Mouse (Mus musculus): ENCODE measurements around the gene Ice1. TPM values are rescaled to one million over a fixed set of nuclear protein-coding genes. Genes with fewer than 3 reads are reported as not detected.

The Ice1 gene
- polyA plus RNA-seq, 1 experiment from 2014 or later: 31.3 TPM

DNA sequence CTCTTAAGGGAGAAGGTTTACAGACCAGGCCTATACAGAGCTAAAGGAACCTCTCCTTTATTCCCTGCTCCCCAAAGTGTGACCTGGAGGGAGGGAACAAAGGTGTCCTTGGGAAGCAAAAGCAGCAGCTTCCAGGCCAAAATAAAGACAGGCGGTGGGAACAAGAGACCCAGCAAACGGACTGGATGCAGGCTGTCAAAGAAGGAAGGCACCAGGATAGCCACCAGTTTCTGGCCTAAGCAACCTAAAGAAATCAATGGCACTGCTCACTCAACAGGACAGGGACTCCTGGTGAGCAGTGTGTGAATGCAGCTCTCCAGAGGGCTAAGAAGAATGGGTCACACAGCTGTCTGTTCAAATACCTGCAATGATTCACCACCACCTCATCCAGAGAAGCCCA, 1.8 kb downstream of the Ice1 start:
- no peaks in the 10 kb centered on the region for H3K27me3 ChIP-seq
- no peak for ATAC-seq (replicated peaks)
- H3K9me3 ChIP-seq: no peaks in the 10 kb centered on the region
- no peaks in the 10 kb centered on the region for H3K36me3 ChIP-seq
- no peak overlapping the region for H3K27ac ChIP-seq (replicated peaks)
- H3K9ac ChIP-seq (replicated peaks): no peak overlapping the region
- H3K4me2 ChIP-seq (replicated peaks): no peak overlapping the region
- 62% methylated on average over 2 of the region's 2 CpGs for WGBS
- H3K4me1 ChIP-seq: peaks cover 27% of the 10 kb centered on the region
- H3K4me3 ChIP-seq: 0 out of 2 replicates have a peak overlapping the region, but pooled peaks have one; percentile 74

DNA sequence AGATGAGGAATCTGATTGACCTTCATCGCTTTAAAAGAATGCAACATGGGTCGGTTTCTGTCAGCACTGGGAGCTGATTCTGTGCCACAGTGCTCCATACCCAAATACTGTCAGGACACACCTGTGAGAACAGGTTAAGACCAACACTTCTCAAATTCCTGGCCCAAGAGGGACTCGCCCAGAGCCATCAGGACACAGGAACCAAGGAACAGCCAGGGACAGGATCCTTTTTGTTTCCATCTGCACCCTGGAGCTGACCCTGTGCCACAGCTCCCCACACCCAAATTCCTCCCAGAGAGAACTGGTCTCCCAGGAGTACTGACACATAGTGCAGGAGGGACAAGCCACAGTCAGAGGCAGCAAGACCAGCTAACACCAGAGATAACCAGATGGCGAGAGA, 11.0 kb downstream of the Ice1 start:
- H3K9ac ChIP-seq (replicated peaks): no peak overlapping the region
- H3K9me3 ChIP-seq: peaks cover 5% of the 10 kb centered on the region; the same call in 1 of the 2 replicates
- 92% methylated on average over 4 of the region's 4 CpGs for WGBS
- ATAC-seq (replicated peaks): no peak
- no peak overlapping the region for H3K27ac ChIP-seq (replicated peaks)
- H3K4me2 ChIP-seq (replicated peaks): no peak overlapping the region
- H3K4me1 ChIP-seq: no peaks in the 10 kb centered on the region
- H3K36me3 ChIP-seq: no peaks in the 10 kb centered on the region
- no peaks in the 10 kb centered on the region for H3K27me3 ChIP-seq
- H3K4me3 ChIP-seq: no peak overlapping the region

DNA sequence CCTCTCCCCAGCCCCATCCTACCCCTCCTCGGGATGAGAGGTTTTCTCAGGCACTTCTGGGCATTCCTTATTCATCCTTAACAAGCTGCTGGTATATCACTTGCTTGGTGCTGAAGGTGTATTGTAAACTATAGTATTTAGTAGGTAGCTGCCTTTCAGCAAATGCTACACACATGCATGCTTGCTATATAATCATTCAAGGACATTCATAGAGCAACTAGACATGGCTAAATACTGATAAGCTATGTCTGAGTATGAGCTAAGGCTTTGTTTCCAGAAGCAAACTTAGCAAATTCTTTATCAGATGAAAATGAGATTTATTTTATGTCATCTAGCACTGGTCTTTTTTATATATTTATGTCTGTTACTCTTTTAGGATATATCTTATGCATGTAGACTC, 11.8 kb downstream of the Ice1 start:
- 82% methylated on average over 1 of the region's 1 CpGs for WGBS
- H3K4me1 ChIP-seq: no peaks in the 10 kb centered on the region
- ATAC-seq (replicated peaks): no peak
- H3K27ac ChIP-seq (replicated peaks): no peak overlapping the region
- H3K27me3 ChIP-seq: no peaks in the 10 kb centered on the region
- no peak overlapping the region for H3K9ac ChIP-seq (replicated peaks)
- no peaks in the 10 kb centered on the region for H3K36me3 ChIP-seq
- peaks cover 5% of the 10 kb centered on the region; the same call in 1 of the 2 replicates for H3K9me3 ChIP-seq
- no peak overlapping the region for H3K4me2 ChIP-seq (replicated peaks)
- no peak overlapping the region for H3K4me3 ChIP-seq

DNA sequence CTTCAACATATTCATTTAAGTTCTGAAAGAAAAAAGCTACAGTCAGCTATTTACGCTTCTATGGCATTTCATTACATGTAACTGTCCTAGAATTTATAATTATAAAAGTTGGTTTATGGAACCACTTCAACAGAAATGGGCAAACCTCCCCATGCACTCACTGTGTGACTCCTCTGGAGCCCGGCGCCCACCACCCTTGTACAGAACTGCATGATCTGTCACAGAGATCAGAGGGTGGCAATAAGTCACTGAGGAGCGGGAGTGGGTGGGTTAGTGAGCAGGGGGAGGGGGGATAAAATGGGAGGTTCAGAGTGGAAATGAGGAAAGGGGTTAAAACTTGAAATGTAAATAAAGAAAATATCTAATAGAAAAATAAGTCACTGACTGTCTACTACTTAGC, 13.0 kb downstream of the Ice1 start:
- 92% methylated on average over 4 of the region's 4 CpGs for WGBS
- no peak overlapping the region for H3K27ac ChIP-seq (replicated peaks)
- no peak overlapping the region for H3K4me3 ChIP-seq

DNA sequence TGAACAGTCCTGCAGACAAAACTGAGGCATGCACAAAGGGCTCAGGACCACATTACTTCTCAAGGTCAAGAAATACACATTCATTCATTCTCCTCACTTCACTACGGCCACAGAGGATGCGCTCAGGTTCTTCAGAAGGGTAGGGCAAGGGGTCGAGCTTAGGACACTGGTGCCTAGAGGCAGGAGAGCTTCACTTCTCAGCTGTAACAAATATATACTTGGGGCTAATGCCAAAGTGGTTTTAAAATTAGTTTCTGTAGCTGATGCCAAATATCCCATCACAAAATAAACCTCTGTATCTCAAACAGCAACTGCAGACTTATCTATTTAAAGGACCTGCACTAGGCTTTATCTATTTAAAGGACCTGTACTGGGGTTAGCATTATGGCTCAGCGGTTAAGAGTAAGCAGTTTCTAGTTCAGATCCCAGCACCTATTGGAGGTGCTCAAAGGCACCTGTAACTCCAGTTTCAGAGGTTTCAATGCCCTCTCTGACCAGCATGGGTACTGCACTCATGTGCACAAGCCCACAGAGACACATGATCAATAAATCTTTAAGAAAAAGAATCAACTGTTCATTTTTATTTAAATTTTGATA, 14.9 kb downstream of the Ice1 start:
- H3K4me2 ChIP-seq (replicated peaks): no peak overlapping the region
- no peak overlapping the region for H3K27ac ChIP-seq (replicated peaks)
- H3K36me3 ChIP-seq: peaks cover 26% of the 10 kb centered on the region
- 97% methylated on average over 4 of the region's 4 CpGs for WGBS
- no peaks in the 10 kb centered on the region for H3K9me3 ChIP-seq
- H3K27me3 ChIP-seq: no peaks in the 10 kb centered on the region
- no peak for ATAC-seq (replicated peaks)
- no peak overlapping the region for H3K4me3 ChIP-seq
- no peaks in the 10 kb centered on the region for H3K4me1 ChIP-seq
- H3K9ac ChIP-seq (replicated peaks): no peak overlapping the region

More for the DNA sequence above, 13.0 kb downstream of the Ice1 start:
- no peak overlapping the region for H3K9ac ChIP-seq (replicated peaks)
- H3K4me2 ChIP-seq (replicated peaks): no peak overlapping the region
- ATAC-seq (replicated peaks): no peak
- no peaks in the 10 kb centered on the region for H3K4me1 ChIP-seq
- H3K9me3 ChIP-seq: peaks cover 5% of the 10 kb centered on the region; the same call in 1 of the 2 replicates
- H3K27me3 ChIP-seq: no peaks in the 10 kb centered on the region
- H3K36me3 ChIP-seq: peaks cover 11% of the 10 kb centered on the region

DNA sequence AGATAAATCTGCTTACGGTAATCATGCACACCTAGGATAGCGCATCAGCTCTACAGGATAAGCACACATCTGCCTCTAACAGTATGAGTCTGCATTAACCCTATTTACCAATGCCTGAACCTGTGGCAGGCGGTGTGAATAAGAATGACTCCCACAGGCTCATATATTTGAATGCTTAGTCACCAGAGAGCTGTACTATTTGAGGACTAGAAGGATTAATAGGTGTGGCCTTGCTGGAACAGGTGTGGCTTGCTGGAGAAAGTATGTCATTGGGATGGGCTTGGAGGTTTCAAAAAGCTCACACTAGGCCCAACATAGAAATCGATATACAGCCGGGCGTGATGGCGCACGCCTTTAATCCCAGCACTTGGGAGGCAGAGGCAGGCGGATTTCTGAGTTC, 15.9 kb downstream of the Ice1 start:
- Histone ChIP-seq H3K4me3 (no peak overlapping the region), H3K9me3 (no peaks in the 10 kb centered on the region), H3K36me3 (peaks cover 37% of the 10 kb centered on the region), H3K4me2 (replicated peaks) (no peak overlapping the region), H3K27me3 (no peaks in the 10 kb centered on the region), H3K9ac (replicated peaks) (no peak overlapping the region), H3K27ac (replicated peaks) (no peak overlapping the region), H3K4me1 (no peaks in the 10 kb centered on the region)
- ATAC-seq (replicated peaks): no peak
- 97% methylated on average over 9 of the region's 9 CpGs for WGBS

DNA sequence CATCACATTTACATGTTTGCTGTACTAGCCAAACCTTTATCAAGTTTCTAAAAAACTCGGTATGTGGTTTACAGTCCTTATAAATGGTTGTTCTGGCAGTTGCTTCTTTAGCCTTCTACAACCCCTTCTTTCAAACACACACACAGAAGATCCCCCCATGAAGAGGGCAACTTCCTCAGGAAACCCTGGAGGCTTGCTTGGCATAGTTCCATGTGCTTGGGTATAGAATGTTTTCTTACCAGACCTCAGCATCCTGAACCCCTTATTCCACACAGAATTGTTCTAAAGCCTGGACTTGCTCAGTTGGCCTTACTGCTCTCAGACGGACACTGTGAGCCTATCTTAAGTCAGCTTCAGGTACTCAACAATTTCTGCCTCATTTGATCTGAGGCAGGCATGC, 24.6 kb downstream of the Ice1 start:
- WGBS: 89% methylated on average over 2 of the region's 2 CpGs
- peaks cover 87% of the 10 kb centered on the region for H3K36me3 ChIP-seq
- H3K27me3 ChIP-seq: no peaks in the 10 kb centered on the region
- H3K4me1 ChIP-seq: no peaks in the 10 kb centered on the region
- no peak overlapping the region for H3K4me2 ChIP-seq (replicated peaks)
- no peak overlapping the region for H3K27ac ChIP-seq (replicated peaks)
- H3K9ac ChIP-seq (replicated peaks): no peak overlapping the region
- no peak overlapping the region for H3K4me3 ChIP-seq
- ATAC-seq (replicated peaks): no peak
- H3K9me3 ChIP-seq: no peaks in the 10 kb centered on the region

DNA sequence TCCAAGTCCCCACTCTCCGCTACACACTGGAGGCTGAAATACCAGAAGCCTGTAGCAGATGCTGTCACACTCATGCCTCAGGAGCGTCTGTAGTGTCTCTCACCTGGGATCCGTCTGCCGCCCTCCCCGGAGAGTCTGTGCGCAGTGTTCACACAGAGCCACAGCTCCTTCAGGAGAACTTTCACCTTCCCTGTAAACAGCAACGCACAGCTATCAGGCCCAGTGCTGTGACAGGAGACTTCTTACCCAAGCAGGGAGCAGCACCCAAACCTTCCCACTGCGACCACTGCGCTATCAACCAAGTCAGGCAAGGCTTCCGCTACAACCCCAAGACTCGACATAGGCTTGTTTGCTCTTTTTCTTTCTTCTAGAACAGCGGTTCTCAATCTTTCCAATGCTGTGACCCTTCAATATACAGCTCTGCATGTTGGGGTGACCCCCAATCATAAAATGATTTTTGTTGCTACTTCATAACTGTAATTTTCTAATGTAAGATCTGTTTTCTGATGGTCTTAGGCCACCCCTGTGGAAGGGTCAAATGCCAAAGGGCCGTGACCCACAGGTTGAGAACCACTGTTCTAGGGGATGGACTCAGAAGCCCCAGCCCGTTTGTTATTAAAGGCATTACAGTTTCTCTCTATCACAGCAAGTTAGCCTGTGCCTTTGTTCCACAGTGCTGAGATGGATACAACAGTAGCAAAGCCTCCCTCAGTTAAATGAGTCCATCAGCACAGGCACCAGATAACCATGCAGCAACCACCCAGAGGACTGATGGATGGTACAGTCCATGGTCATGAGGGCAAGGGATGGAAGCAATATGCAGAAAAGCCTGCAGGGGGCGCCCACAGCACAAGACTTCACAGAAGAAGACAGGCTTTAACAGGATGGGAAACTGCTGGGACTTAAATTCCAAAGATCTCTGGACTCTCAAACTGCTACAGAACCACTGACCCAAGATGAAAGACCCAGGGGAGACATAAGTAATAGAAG, 26.7 kb downstream of the Ice1 start:
- WGBS: 86% methylated on average over 15 of the region's 15 CpGs
- Histone ChIP-seq H3K4me3 (no peak overlapping the region), H3K27me3 (no peaks in the 10 kb centered on the region), H3K4me2 (replicated peaks) (no peak overlapping the region), H3K36me3 (peaks cover 81% of the 10 kb centered on the region), H3K4me1 (no peaks in the 10 kb centered on the region), H3K9ac (replicated peaks) (no peak overlapping the region), H3K27ac (replicated peaks) (no peak overlapping the region), H3K9me3 (no peaks in the 10 kb centered on the region)
- peak; percentile 24; the same call in 1 of the 2 replicates for ATAC-seq (replicated peaks)

DNA sequence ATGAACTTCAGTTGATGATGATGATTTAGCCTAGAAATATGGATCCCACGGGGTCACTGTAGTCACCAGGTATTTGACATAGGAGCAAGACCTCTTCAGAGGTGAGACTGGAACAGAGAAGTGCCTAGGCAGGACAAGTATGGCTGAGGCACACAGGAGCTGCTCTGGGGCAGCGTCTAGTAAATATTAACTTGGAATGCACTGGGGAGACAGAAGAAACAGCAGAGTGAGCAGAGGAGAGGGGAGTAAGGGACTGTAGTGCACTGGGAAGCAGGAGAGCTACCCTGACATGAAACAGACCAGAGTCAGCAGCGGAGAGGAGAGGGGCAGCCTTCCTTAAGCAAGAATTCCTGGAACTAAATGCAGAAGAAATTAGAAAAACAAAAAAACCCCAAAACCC, 27.8 kb downstream of the Ice1 start:
- no peak overlapping the region for H3K27ac ChIP-seq (replicated peaks)
- 93% methylated on average over 3 of the region's 3 CpGs for WGBS
- no peaks in the 10 kb centered on the region for H3K4me1 ChIP-seq
- no peak overlapping the region for H3K9ac ChIP-seq (replicated peaks)
- H3K27me3 ChIP-seq: no peaks in the 10 kb centered on the region
- no peak for ATAC-seq (replicated peaks)
- H3K4me3 ChIP-seq: no peak overlapping the region
- no peaks in the 10 kb centered on the region for H3K9me3 ChIP-seq
- peaks cover 81% of the 10 kb centered on the region for H3K36me3 ChIP-seq
- no peak overlapping the region for H3K4me2 ChIP-seq (replicated peaks)

DNA sequence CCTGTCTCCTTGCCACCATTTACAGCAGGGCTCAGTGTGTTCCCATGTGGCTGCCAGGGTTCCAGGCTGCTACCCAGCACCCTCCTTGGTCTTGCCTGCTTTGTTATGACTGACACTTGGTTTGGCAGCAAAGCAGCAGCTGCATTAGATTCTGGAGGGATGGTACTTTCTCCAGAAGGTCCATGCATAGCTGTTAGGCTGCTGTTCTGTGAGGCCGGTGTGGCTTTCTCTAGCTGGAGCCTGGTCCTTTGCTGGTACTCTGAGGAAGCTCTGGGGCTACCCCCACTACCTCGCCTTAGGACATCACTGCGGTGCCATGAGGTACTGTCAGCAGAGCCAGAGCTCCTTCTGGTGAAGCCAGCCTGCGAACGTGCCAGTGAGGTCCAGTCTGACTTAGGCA, 32.1 kb downstream of the Ice1 start:
- H3K27ac ChIP-seq (replicated peaks): no peak overlapping the region
- no peak overlapping the region for H3K4me3 ChIP-seq
- H3K36me3 ChIP-seq: peaks cover 90% of the 10 kb centered on the region
- over 99% methylated on average over 5 of the region's 5 CpGs for WGBS
- no peaks in the 10 kb centered on the region for H3K27me3 ChIP-seq
- no peak for ATAC-seq (replicated peaks)
- H3K4me1 ChIP-seq: no peaks in the 10 kb centered on the region
- no peaks in the 10 kb centered on the region for H3K9me3 ChIP-seq
- H3K9ac ChIP-seq (replicated peaks): no peak overlapping the region
- H3K4me2 ChIP-seq (replicated peaks): no peak overlapping the region

DNA sequence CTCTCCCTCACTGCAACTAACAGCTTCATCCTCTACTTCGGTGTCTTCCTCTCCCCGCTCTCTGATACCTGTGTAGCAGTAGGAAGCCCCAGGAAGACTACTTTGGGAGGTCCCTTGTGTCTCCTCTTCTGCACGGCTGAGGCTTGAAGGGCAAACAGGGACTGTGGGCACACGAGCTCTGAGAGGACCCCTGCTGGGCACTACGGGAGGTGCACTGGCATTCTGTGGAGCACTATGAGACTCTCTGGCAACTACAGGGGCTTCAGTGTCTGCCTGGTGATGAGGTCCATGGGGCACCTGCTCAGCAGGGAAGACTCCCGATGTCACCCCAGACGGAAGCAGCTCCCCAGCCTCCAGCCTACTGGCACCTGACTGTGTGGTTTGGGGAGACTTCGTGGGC, 32.7 kb downstream of the Ice1 start:
- ATAC-seq (replicated peaks): no peak
- no peak overlapping the region for H3K4me2 ChIP-seq (replicated peaks)
- WGBS: 81% methylated on average over 8 of the region's 8 CpGs

DNA sequence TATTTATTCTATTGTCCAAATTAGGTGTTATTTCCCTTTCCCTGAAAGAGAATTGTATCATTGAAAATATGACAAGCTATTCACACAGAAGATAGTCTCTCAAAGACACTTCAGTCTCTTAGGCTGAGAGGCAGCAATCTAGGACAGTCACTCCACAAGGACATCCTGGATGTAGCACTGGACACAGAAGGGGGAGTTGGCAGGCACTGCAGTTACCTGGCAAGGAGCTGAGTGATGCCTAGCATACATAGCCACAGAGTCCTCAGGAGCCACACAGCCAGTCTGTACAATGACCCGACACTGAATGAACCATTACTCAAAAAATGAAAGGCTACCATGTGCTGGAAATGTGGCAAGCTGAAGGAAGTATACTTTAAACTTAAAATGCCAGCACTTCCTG, 35.9 kb downstream of the Ice1 start:
- no peak for ATAC-seq (replicated peaks)
- Histone ChIP-seq H3K36me3 (peaks cover 82% of the 10 kb centered on the region), H3K27ac (replicated peaks) (no peak overlapping the region), H3K4me1 (no peaks in the 10 kb centered on the region), H3K4me2 (replicated peaks) (no peak overlapping the region), H3K4me3 (no peak overlapping the region), H3K27me3 (no peaks in the 10 kb centered on the region), H3K9me3 (no peaks in the 10 kb centered on the region), H3K9ac (replicated peaks) (no peak overlapping the region)
- 96% methylated on average over 1 of the region's 1 CpGs for WGBS

More for the DNA sequence above, 32.7 kb downstream of the Ice1 start:
- H3K27me3 ChIP-seq: no peaks in the 10 kb centered on the region
- H3K36me3 ChIP-seq: peaks cover 90% of the 10 kb centered on the region
- H3K27ac ChIP-seq (replicated peaks): no peak overlapping the region
- H3K9ac ChIP-seq (replicated peaks): no peak overlapping the region
- no peaks in the 10 kb centered on the region for H3K4me1 ChIP-seq
- H3K9me3 ChIP-seq: no peaks in the 10 kb centered on the region
- H3K4me3 ChIP-seq: no peak overlapping the region

All from forebrain, embryonic 15.5 days (tissue).